Mouse (Mus musculus): ENCODE measurements at regions not wholly inside any gene's neighbourhood (a gene's known extent, or its start where the extent isn't known, plus 50 kb on each side); places are given as distances from the start of the nearest gene placed in this dataset.

DNA sequence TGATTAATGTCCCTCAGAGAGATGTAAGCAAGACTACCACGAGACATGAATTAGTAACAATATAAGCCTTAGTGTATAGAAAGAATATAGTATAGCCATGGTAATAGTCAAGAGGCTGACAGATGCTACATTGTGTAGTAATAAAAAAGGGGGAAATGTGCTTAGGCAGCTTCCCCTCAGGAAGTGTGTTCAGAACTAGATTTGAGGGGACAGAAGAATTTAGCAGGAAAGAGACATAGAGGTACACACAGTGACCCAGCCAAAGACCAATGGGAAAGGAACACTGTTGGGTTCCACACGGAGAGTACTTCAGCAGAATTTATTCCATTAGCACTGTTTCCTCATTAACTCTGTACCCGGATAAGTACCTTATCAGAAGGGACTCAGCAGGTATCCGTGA lies 614.0 kb upstream of the Fam92a start:
- H3K27me3 ChIP-seq (ENCODE audit: control insufficient read depth, insufficient read depth, low read length) = no peaks in the 10 kb centered on the region
- H3K4me3 ChIP-seq (ENCODE audit: low read depth, low read length) = no peak overlapping the region
- H3K27ac ChIP-seq (ENCODE audit: low read depth, low read length) = no peak overlapping the region
- 70% methylated on average over 4 of the region's 4 CpGs for whole genome bisulfite sequencing
- no peak for ATAC-seq (replicated peaks; ENCODE audit: low FRiP score)
- no peaks in the 10 kb centered on the region for H3K36me3 ChIP-seq (ENCODE audit: control insufficient read depth, insufficient read depth, low read length)
- no peaks in the 10 kb centered on the region for H3K9me3 ChIP-seq (ENCODE audit: control insufficient read depth, low read length)
- H3K4me1 ChIP-seq (replicated peaks; ENCODE audit: control insufficient read depth, insufficient read depth, low read length) = 0 out of 2 replicates have a peak, but pooled peaks cover 1% of the 10 kb centered on the region
- no peak for DNase-seq (ENCODE audit: low spot score)
- H3K4me2 ChIP-seq (ENCODE audit: low read depth, low read length, severe bottlenecking) = no peak overlapping the region
- no peak overlapping the region for H3K9ac ChIP-seq (ENCODE audit: low read length)

DNA sequence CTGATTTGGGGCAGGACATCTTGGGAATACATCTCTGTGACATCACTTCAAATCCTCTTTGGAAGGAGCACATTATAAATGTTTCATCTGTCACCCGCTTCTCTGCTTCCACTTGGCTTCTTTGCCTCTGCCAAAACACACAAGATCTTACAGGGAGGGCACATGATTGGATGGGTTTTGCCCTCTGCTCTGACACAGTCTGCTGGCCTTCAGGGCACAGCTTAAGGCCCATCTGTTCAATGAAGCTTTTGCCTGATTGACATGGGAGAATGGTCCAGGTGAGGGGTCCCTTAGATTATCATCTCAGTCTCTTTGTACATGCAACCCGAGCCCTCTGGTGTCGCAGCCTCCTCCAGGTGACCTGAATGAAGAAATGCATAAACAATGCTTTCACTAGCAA lies 612.7 kb upstream of the Fam92a start:
- no peak overlapping the region for H3K27ac ChIP-seq (ENCODE audit: low read depth, low read length)
- H3K4me3 ChIP-seq (ENCODE audit: low read depth, low read length) = no peak overlapping the region
- H3K9ac ChIP-seq (ENCODE audit: low read length) = no peak overlapping the region
- ATAC-seq (replicated peaks; ENCODE audit: low FRiP score) (no peak), DNase-seq (ENCODE audit: low spot score) (no peak)
- H3K9me3 ChIP-seq (ENCODE audit: control insufficient read depth, low read length) = no peaks in the 10 kb centered on the region
- H3K4me1 ChIP-seq (replicated peaks; ENCODE audit: control insufficient read depth, insufficient read depth, low read length) = 0 out of 2 replicates have a peak, but pooled peaks cover 1% of the 10 kb centered on the region
- H3K4me2 ChIP-seq (ENCODE audit: low read depth, low read length, severe bottlenecking) = no peak overlapping the region
- no peaks in the 10 kb centered on the region for H3K36me3 ChIP-seq (ENCODE audit: control insufficient read depth, insufficient read depth, low read length)
- 85% methylated on average over 3 of the region's 3 CpGs for WGBS
- no peaks in the 10 kb centered on the region for H3K27me3 ChIP-seq (ENCODE audit: control insufficient read depth, insufficient read depth, low read length)

GRCm38 (mm10) chr4:12784068-12784467 lies 612.3 kb upstream of the Fam92a start:
- H3K9ac ChIP-seq (ENCODE audit: low read length) = no peak overlapping the region
- ATAC-seq (replicated peaks; ENCODE audit: low FRiP score) = no peak
- H3K9me3 ChIP-seq (ENCODE audit: control insufficient read depth, low read length) = no peaks in the 10 kb centered on the region
- no peak overlapping the region for H3K4me3 ChIP-seq (ENCODE audit: low read depth, low read length)
- no peaks in the 10 kb centered on the region for H3K27me3 ChIP-seq (ENCODE audit: control insufficient read depth, insufficient read depth, low read length)
- 89% methylated on average over 11 of the region's 11 CpGs for WGBS
- H3K27ac ChIP-seq (ENCODE audit: low read depth, low read length) = no peak overlapping the region
- H3K4me1 ChIP-seq (replicated peaks; ENCODE audit: control insufficient read depth, insufficient read depth, low read length) = 0 out of 2 replicates have a peak, but pooled peaks cover 1% of the 10 kb centered on the region
- no peak for DNase-seq (ENCODE audit: low spot score)
- H3K36me3 ChIP-seq (ENCODE audit: control insufficient read depth, insufficient read depth, low read length) = no peaks in the 10 kb centered on the region
- no peak overlapping the region for H3K4me2 ChIP-seq (ENCODE audit: low read depth, low read length, severe bottlenecking)

GRCm38 (mm10) chr4:12781969-12782904 lies 610.4 kb upstream of the Fam92a start:
- ATAC-seq (replicated peaks; ENCODE audit: low FRiP score) (no peak), DNase-seq (ENCODE audit: low spot score) (no peak)
- Histone ChIP-seq H3K4me3 (ENCODE audit: low read depth, low read length) (no peak overlapping the region), H3K9ac (ENCODE audit: low read length) (no peak overlapping the region), H3K27ac (ENCODE audit: low read depth, low read length) (no peak overlapping the region), H3K9me3 (ENCODE audit: control insufficient read depth, low read length) (no peaks in the 10 kb centered on the region), H3K4me1 (replicated peaks; ENCODE audit: control insufficient read depth, insufficient read depth, low read length) (0 out of 2 replicates have a peak, but pooled peaks cover 1% of the 10 kb centered on the region), H3K4me2 (ENCODE audit: low read depth, low read length, severe bottlenecking) (no peak overlapping the region), H3K36me3 (ENCODE audit: control insufficient read depth, insufficient read depth, low read length) (no peaks in the 10 kb centered on the region), H3K27me3 (ENCODE audit: control insufficient read depth, insufficient read depth, low read length) (no peaks in the 10 kb centered on the region)
- WGBS = 74% methylated on average over 10 of the region's 10 CpGs

GRCm38 (mm10) chr4:12780254-12780653 lies 608.4 kb upstream of the Fam92a start:
- Histone ChIP-seq H3K9ac (ENCODE audit: low read length) (no peak overlapping the region), H3K9me3 (ENCODE audit: control insufficient read depth, low read length) (no peaks in the 10 kb centered on the region), H3K27ac (ENCODE audit: low read depth, low read length) (no peak overlapping the region), H3K27me3 (ENCODE audit: control insufficient read depth, insufficient read depth, low read length) (no peaks in the 10 kb centered on the region), H3K4me2 (ENCODE audit: low read depth, low read length, severe bottlenecking) (no peak overlapping the region), H3K4me1 (replicated peaks; ENCODE audit: control insufficient read depth, insufficient read depth, low read length) (0 out of 2 replicates have a peak, but pooled peaks cover 1% of the 10 kb centered on the region), H3K4me3 (ENCODE audit: low read depth, low read length) (no peak overlapping the region), H3K36me3 (ENCODE audit: control insufficient read depth, insufficient read depth, low read length) (no peaks in the 10 kb centered on the region)
- ATAC-seq (replicated peaks; ENCODE audit: low FRiP score) (no peak), DNase-seq (ENCODE audit: low spot score) (no peak)
- WGBS = 90% methylated on average over 2 of the region's 2 CpGs

DNA sequence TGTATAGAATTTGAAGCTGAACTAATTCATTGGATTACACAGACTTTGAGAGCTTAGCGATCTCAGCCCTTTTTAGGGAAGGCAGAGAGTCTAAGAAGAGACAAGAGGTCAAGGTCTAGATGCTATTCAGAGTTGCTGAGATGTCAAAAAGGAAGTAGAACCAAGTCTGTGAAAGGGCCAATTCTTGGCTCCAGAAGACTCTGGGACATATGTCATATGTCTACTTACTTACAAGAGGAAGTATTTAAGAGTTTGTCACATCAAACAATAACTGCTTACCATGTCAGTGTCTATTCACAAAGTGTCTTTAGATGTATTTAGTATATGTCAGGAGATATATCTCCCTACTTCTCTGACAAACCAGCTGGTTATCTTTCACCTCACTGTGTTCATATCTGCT lies 607.4 kb upstream of the Fam92a start:
- Histone ChIP-seq H3K9me3 (ENCODE audit: control insufficient read depth, low read length) (no peaks in the 10 kb centered on the region), H3K27ac (ENCODE audit: low read depth, low read length) (no peak overlapping the region), H3K9ac (ENCODE audit: low read length) (no peak overlapping the region), H3K4me3 (ENCODE audit: low read depth, low read length) (no peak overlapping the region), H3K36me3 (ENCODE audit: control insufficient read depth, insufficient read depth, low read length) (no peaks in the 10 kb centered on the region), H3K4me1 (replicated peaks; ENCODE audit: control insufficient read depth, insufficient read depth, low read length) (0 out of 2 replicates have a peak, but pooled peaks cover 5% of the 10 kb centered on the region), H3K4me2 (ENCODE audit: low read depth, low read length, severe bottlenecking) (no peak overlapping the region), H3K27me3 (ENCODE audit: control insufficient read depth, insufficient read depth, low read length) (no peaks in the 10 kb centered on the region)
- 87% methylated on average over 1 of the region's 1 CpGs for WGBS
- ATAC-seq (replicated peaks; ENCODE audit: low FRiP score) = no peak
- no peak for DNase-seq (ENCODE audit: low spot score)

GRCm38 (mm10) chr4:12778163-12778562 lies 606.3 kb upstream of the Fam92a start:
- Histone ChIP-seq H3K36me3 (ENCODE audit: control insufficient read depth, insufficient read depth, low read length) (no peaks in the 10 kb centered on the region), H3K4me2 (ENCODE audit: low read depth, low read length, severe bottlenecking) (no peak overlapping the region), H3K4me3 (ENCODE audit: low read depth, low read length) (no peak overlapping the region), H3K9ac (ENCODE audit: low read length) (no peak overlapping the region), H3K9me3 (ENCODE audit: control insufficient read depth, low read length) (no peaks in the 10 kb centered on the region), H3K27me3 (ENCODE audit: control insufficient read depth, insufficient read depth, low read length) (no peaks in the 10 kb centered on the region), H3K27ac (ENCODE audit: low read depth, low read length) (no peak overlapping the region), H3K4me1 (replicated peaks; ENCODE audit: control insufficient read depth, insufficient read depth, low read length) (0 out of 2 replicates have a peak, but pooled peaks cover 5% of the 10 kb centered on the region)
- ATAC-seq (replicated peaks; ENCODE audit: low FRiP score) (no peak), DNase-seq (ENCODE audit: low spot score) (no peak)
- WGBS = 81% methylated on average over 2 of the region's 2 CpGs

DNA sequence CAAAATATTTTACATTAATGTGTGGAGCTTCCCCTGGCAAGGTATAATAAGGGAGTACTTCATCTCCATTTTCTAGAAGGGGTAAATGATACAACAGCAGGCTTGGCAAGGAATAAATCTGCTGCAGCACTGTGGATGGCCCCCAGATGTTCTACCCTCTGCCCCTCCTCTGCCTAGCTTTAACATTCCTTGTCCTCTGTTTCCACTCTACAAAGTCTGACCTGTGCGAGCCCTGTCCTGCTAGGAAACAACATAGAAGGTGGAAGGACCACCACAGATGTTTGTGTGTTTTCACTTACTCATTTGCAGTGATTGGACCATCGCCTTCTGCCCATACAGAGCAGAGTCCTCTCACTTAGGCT lies 604.4 kb upstream of the Fam92a start:
- Histone ChIP-seq H3K9me3 (ENCODE audit: control insufficient read depth, low read length) (no peaks in the 10 kb centered on the region), H3K27ac (ENCODE audit: low read depth, low read length) (no peak overlapping the region), H3K9ac (ENCODE audit: low read length) (no peak overlapping the region), H3K36me3 (ENCODE audit: control insufficient read depth, insufficient read depth, low read length) (no peaks in the 10 kb centered on the region), H3K27me3 (ENCODE audit: control insufficient read depth, insufficient read depth, low read length) (no peaks in the 10 kb centered on the region), H3K4me2 (ENCODE audit: low read depth, low read length, severe bottlenecking) (no peak overlapping the region), H3K4me3 (ENCODE audit: low read depth, low read length) (no peak overlapping the region), H3K4me1 (replicated peaks; ENCODE audit: control insufficient read depth, insufficient read depth, low read length) (0 out of 2 replicates have a peak, but pooled peaks cover 4% of the 10 kb centered on the region)
- DNase-seq (ENCODE audit: low spot score) (no peak), ATAC-seq (replicated peaks; ENCODE audit: low FRiP score) (no peak)
- 83% methylated on average over 2 of the region's 2 CpGs for WGBS

Data from forebrain, embryonic 11.5 days (tissue).